Mouse (Mus musculus): ENCODE results near the gene Aadac. TPM values are rescaled to one million over a fixed set of nuclear protein-coding genes. Genes with fewer than 3 reads are reported as not detected.

The Aadac gene
- total RNA-seq (2023): not detected

GRCm38 (mm10) chr3:60025417-60025816, at the start of gene Aadac:
Gene Aadac, plus strand, starts transcription at chr3:60025717.

DNA sequence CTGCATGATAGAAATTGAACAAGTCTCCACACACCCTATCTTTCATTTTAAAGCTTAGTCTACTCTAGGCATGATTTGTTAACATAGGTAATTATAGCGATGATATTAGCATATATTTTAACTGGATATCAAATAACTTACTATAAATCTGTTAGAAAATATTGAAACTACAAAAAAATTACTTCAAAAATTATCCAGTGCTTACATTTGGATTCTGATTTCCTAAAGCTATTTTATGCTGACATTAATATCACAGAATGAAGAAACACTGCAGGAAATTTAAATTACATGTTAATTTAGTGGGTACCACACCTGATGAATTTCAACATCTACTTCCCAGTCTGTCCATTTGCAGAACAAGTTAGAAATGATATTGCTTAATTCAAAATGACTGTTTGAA, 19.1 kb upstream of the Aadac start, which contains the start of gene Aadacl2:
Gene Aadacl2 (plus strand): TSS at position 301 of the 400 bp plus-strand sequence.

GRCm38 (mm10) chr3:60081648-60082047, 56.1 kb downstream of the Aadac start, which contains the start of gene Sucnr1:
Gene Sucnr1, plus strand, starts transcription at chr3:60081869.

Other genes with a start within 250 kb of the Aadac start
- not detected for gene Gm8298, start 164.7 kb upstream of the Aadac start, total RNA-seq (2023)
- not detected for gene C130079G13Rik, start 100.5 kb upstream of the Aadac start, total RNA-seq (2023)
- not detected for gene Aadacl2, start 19.0 kb upstream of the Aadac start, total RNA-seq (2023)
- gene Sucnr1, start 56.2 kb downstream of the Aadac start, total RNA-seq (2023): not detected